Mouse (Mus musculus): ENCODE data around the gene Tubb2b. TPM values are rescaled to one million over a fixed set of nuclear protein-coding genes. Genes with fewer than 3 reads are reported as not detected.

Gene Tubb2b
- polyA plus RNA-seq, 1 experiment from 2014 or later = 1.6 TPM

DNA sequence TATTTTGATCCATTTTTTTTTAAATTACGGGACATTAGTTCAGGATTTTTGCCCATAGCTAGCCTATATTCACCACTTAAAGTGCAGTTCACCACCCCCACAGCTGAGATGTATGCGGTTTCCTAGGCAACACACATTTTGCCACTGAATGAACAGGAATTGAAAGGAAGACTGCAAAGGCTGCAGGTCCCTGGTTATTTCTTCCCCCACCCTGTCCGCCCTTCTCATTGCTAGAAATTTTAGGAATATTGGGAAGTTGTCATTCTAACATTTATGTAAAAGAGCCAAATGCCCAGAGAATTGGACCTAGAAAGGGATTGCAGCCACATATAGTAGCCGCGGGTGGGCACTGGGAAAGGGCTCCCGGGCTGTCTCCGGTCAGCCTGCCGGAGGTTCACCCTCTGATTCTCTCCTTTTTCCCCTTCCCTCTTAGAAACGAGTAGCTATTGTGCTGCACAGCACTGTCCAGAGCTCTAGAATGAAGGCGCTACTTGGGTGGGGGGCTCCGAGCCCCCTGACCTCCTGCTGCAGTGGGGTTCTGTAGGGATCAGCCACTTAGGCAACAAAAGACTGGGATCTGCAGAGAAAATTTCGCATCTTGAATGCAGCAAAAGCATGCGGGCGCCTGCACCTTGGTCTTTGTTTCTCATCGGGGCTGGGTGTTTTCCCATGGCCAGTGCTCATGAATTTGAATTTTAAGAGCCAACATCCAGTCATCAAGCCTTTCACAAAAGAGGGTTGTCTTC, 3.2 kb upstream of the Tubb2b start:
- Histone ChIP-seq H3K27me3 (replicated peaks) (peaks cover 95% of the 10 kb centered on the region), H3K9ac (no peak overlapping the region), H3K9me3 (replicated peaks) (no peaks in the 10 kb centered on the region), H3K36me3 (no peaks in the 10 kb centered on the region), H3K27ac (no peak overlapping the region), H3K4me3 (no peak overlapping the region), H3K4me1 (peaks cover 31% of the 10 kb centered on the region), H3K4me2 (no peak overlapping the region)
- ATAC-seq = no peak
- WGBS (ENCODE audit: insufficient replicate concordance) = 17% methylated on average over 15 of the region's 15 CpGs

DNA sequence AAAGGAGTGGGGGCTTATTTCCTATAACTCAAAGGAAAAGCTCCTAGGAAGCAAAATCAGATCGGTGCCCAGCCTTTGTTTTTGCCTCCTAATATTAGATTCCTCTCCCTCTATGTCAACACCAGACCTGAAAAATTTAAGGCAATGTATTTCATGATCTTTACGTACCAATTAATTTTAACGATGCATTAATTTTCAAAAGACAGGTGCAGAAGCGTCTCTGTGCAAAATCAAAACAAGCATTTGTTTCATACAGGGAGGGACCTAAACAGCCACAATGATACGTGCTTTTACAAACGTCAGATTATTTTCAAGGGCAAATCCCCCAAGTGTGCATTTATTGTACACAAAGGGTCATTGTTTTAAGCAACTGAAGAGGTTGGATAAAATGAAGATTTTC, 2.6 kb upstream of the Tubb2b start:
- WGBS (ENCODE audit: insufficient replicate concordance) = 32% methylated on average over 6 of the region's 6 CpGs
- Histone ChIP-seq H3K9ac (no peak overlapping the region), H3K4me1 (peaks cover 31% of the 10 kb centered on the region), H3K27ac (no peak overlapping the region), H3K27me3 (replicated peaks) (peaks cover 92% of the 10 kb centered on the region), H3K4me2 (no peak overlapping the region), H3K9me3 (replicated peaks) (no peaks in the 10 kb centered on the region), H3K4me3 (no peak overlapping the region), H3K36me3 (no peaks in the 10 kb centered on the region)
- ATAC-seq = no peak

DNA sequence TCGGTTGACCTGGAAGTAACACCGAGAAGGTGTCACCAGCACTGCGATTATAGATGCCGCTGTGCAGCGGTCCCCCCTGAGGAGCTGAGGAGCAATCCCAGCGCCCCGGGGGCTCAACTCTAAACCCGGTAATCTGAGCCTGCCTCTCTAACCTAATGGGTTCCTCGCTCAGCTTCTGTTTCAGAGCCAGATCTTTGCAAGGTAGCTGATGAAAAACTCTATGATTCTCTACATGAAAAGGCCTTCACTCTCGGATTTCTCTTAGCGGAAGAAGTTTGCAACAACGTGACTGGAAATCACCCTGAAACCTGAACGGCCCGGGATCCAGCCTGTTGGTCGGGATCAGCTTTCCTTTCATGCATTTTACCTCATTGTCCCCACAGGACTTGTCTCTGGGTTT, 2.0 kb upstream of the Tubb2b start:
- Histone ChIP-seq H3K4me1 (peaks cover 31% of the 10 kb centered on the region), H3K27ac (no peak overlapping the region), H3K9me3 (replicated peaks) (no peaks in the 10 kb centered on the region), H3K4me3 (no peak overlapping the region; the same call in 1 of the 2 replicates), H3K27me3 (replicated peaks) (peaks cover 88% of the 10 kb centered on the region), H3K4me2 (peak overlapping the region; percentile 76; the same call in 1 of the 2 replicates), H3K9ac (no peak overlapping the region), H3K36me3 (no peaks in the 10 kb centered on the region)
- 2% methylated on average over 15 of the region's 15 CpGs for WGBS (ENCODE audit: insufficient replicate concordance)
- no peak for ATAC-seq

DNA sequence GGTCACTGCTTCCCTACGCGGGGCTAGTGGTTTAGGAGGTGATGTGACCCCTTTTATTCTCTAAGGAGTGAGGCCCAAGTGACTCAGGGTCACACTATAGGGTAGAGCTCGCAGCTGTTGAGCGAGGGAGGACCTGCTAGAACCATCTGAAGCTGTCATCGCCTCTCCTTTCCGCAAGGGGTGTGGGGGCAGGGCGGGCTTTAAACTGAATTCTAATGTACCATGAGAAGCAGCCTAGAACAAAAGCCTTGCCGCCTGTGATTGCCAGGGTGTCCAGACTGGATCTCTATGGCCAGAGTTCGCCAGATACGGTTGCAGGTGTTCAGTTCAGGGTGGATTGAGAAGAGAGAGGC, 1.4 kb upstream of the Tubb2b start:
- H3K36me3 ChIP-seq = no peaks in the 10 kb centered on the region
- H3K27me3 ChIP-seq (replicated peaks) = peaks cover 82% of the 10 kb centered on the region
- H3K4me2 ChIP-seq = peak overlapping the region; percentile 76
- WGBS (ENCODE audit: insufficient replicate concordance) = 3% methylated on average over 10 of the region's 10 CpGs
- no peak overlapping the region for H3K9ac ChIP-seq
- no peak for ATAC-seq
- no peaks in the 10 kb centered on the region for H3K9me3 ChIP-seq (replicated peaks)
- peaks cover 31% of the 10 kb centered on the region for H3K4me1 ChIP-seq
- H3K27ac ChIP-seq = no peak overlapping the region
- peak overlapping the region; percentile 56 for H3K4me3 ChIP-seq

DNA sequence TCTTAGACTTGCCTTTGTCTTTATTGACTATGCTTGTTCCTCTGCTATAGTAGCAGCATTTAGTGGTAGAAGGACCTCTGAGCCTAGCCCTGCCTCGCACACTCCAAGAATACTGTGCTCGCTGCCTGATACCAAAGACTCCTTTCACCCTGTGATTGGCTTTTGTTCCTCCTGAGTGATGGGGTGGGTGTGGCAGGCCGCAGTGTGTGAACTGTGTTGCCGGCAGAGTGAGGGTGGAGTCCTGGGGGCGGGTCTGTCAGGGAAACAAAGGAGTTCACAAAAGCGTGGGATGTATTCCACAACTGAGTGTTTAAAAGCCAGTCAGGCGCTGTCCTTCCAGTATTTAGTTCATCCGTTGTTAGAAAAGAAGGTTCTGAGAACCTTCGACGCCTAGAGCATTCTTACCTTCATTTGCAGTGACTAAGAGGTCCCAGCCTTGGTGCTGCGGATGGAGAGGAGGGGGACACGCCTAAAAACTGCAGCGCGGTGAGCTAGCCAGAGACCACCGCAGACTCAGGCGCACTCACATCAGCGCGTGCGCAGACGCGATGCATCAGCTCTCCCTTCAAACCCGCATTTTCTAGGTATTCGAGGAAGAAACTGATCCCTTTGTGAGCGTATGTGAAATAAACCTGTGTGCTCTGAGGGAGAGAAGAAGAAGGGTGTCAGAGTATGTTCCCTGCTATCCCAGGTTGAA, 893 bp upstream of the Tubb2b start:
- Histone ChIP-seq H3K27ac (no peak overlapping the region), H3K9ac (no peak overlapping the region), H3K4me2 (peak overlapping the region; percentile 76), H3K9me3 (replicated peaks) (no peaks in the 10 kb centered on the region), H3K4me1 (peaks cover 31% of the 10 kb centered on the region), H3K27me3 (replicated peaks) (peaks cover 80% of the 10 kb centered on the region), H3K36me3 (no peaks in the 10 kb centered on the region), H3K4me3 (peak overlapping the region; percentile 56)
- 1% methylated on average over 24 of the region's 24 CpGs for WGBS (ENCODE audit: insufficient replicate concordance)
- ATAC-seq = no peak

DNA sequence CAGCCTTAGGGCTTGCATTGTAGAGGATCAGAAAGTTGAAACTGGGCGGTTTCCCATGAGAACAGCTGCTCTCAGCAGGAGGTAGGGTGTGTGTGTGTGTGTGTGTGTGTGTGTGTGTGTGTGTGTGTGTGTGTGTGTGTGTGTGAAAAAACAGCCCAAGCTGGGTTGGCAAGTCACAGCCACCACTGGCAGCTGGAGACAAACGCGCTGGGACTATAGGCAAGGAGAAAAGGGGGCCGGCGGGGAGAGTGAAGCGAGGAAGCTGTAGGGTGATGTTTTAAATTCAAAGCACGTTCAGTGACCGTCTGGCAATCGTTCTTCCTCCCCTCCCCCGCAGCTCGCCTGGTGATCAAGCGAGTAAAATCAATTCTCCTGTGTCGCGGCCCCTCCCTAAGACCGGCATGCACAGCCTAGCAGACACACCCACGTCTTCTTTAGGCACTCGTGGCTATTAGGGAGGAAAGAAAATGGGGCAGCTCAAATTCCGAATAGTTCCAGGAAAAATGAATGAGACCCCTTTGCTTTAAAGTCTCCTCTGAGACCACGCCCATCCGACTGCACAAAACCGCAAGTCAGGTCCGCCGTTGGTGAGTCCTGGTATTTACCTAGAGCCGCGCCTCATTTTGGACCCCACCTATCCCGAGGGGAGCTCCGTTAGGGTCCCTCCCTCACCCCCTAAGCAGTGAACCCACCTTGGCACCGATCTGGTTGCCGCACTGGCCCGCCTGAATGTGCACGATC, 611 bp downstream of the Tubb2b start:
- 2% methylated on average over 31 of the region's 31 CpGs for WGBS (ENCODE audit: insufficient replicate concordance)
- Histone ChIP-seq H3K27ac (no peak overlapping the region), H3K4me3 (peak overlapping the region; percentile 56), H3K4me1 (peaks cover 31% of the 10 kb centered on the region), H3K9ac (peak overlapping the region; percentile 44; the same call in 1 of the 2 replicates), H3K27me3 (replicated peaks) (peaks cover 72% of the 10 kb centered on the region), H3K36me3 (no peaks in the 10 kb centered on the region), H3K4me2 (peak overlapping the region; percentile 76), H3K9me3 (replicated peaks) (no peaks in the 10 kb centered on the region)
- ATAC-seq = no peak

DNA sequence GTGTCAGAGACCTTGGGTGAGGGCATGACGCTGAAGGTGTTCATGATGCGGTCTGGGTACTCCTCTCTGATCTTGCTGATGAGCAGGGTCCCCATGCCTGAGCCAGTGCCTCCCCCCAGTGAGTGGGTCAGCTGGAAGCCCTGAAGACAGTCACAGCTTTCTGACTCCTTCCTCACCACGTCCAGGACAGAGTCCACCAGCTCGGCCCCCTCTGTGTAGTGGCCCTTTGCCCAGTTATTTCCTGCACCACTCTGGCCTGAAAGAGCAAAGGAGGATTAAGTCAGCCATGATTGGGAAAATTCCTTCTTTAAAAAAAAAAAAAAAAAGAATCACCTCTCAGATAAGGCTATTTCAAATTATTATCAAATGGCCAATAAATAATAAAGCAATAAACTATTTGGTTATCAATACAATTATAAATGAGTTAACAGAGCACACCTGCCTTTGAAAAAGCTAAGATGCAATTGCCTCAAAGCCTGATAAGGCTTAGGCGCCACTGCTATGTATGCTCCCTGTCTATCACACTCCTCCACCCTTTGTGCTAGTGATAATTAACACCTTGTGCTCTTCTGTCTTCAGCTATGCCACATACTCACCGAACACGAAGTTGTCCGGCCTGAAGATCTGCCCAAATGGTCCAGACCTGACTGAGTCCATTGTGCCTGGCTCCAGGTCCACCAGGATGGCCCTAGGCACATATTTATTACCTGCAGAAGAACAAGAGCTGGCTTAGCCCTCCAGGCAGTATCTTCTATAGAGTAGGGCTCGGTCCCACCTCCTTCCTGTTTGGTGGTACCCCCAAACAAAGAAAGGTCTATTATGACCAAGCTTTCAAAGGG, 1.8 kb downstream of the Tubb2b start:
- no peak overlapping the region for H3K4me3 ChIP-seq

DNA sequence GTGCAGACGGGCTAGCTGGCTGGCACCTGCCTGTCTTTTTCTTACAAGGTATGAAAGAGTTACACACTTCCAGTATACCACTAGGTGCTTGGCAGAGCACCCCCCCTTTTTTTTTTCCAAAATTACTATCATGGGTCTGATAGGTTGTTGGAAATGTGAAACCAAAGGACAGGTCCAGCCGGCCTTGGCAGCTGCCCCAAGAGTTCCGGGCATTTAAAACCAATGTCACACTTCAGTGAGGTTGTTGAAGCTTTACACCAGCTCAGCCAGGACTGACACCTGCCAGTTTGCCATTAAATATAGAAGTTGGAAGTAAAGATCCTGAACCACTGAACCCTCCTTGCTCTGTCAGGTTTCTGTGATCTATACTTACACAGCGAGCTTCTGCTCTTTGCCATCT, 4.6 kb downstream of the Tubb2b start:
- 74% methylated on average over 4 of the region's 4 CpGs for WGBS (ENCODE audit: insufficient replicate concordance)
- no peak overlapping the region for H3K9ac ChIP-seq

More for the DNA sequence above, 1.8 kb downstream of the Tubb2b start:
- Histone ChIP-seq H3K9ac (no peak overlapping the region), H3K27me3 (replicated peaks) (peaks cover 61% of the 10 kb centered on the region), H3K4me2 (no peak overlapping the region), H3K9me3 (replicated peaks) (no peaks in the 10 kb centered on the region), H3K36me3 (no peaks in the 10 kb centered on the region), H3K27ac (no peak overlapping the region), H3K4me1 (peaks cover 31% of the 10 kb centered on the region)
- WGBS (ENCODE audit: insufficient replicate concordance) = 60% methylated on average over 9 of the region's 9 CpGs
- ATAC-seq = no peak; the same call in 1 of the 2 replicates

DNA sequence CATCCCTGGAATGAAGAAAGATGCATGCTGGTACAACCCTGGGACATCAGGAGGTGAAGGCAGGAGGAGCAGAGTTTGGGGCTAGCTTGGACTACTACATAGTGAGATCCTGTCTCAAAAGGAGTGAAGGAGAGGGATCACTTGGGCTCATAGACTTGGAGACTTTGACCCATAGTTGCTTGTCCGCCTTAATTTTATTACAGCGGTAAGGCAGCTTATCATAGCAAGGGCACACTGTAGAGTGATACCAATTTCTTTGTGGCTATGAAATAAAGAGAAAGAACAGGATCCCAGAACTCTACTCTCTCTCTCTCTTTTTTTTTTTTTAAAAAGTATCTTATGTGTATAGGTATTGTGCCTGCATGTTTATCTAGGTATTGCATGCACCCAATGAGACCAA, 9.7 kb downstream of the Tubb2b start:
- 85% methylated on average over 2 of the region's 2 CpGs for WGBS (ENCODE audit: insufficient replicate concordance)
- Histone ChIP-seq H3K4me2 (no peak overlapping the region), H3K27ac (no peak overlapping the region), H3K9me3 (replicated peaks) (no peaks in the 10 kb centered on the region), H3K27me3 (replicated peaks) (peaks cover 8% of the 10 kb centered on the region; the same call in 1 of the 2 replicates), H3K9ac (no peak overlapping the region), H3K4me1 (peaks cover 36% of the 10 kb centered on the region), H3K36me3 (no peaks in the 10 kb centered on the region), H3K4me3 (no peak overlapping the region)
- ATAC-seq = no peak

More for the DNA sequence above, 4.6 kb downstream of the Tubb2b start:
- H3K4me3 ChIP-seq = no peak overlapping the region
- H3K27ac ChIP-seq = no peak overlapping the region
- peaks cover 16% of the 10 kb centered on the region for H3K4me1 ChIP-seq
- H3K4me2 ChIP-seq = no peak overlapping the region
- no peak for ATAC-seq
- H3K9me3 ChIP-seq (replicated peaks) = no peaks in the 10 kb centered on the region
- peaks cover 33% of the 10 kb centered on the region for H3K27me3 ChIP-seq (replicated peaks)
- no peaks in the 10 kb centered on the region for H3K36me3 ChIP-seq

DNA sequence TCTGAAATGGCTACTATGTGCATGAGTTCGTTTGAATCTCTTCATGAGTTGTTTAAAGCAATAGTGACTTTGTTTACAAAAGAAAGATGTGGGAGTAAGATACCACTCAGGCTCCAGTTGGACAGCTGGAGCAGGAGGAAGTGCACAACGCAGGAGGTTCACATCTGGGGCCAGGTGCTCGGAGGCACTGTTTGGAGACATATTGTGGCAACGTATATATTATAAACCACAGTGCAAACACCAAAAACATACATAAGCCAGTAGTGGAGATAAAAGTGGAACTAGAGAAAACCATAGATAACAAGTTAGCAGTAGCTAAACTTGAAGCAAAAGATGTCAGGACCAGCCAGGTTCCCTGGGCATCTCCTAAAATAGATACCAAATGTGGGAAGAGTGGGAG, 10.9 kb downstream of the Tubb2b start:
- H3K4me3 ChIP-seq = no peak overlapping the region
- no peak for ATAC-seq
- H3K4me2 ChIP-seq = no peak overlapping the region
- WGBS (ENCODE audit: insufficient replicate concordance) = 23% methylated on average over 4 of the region's 4 CpGs
- H3K4me1 ChIP-seq = peaks cover 45% of the 10 kb centered on the region
- no peak overlapping the region for H3K9ac ChIP-seq
- H3K27me3 ChIP-seq (replicated peaks) = no peaks in the 10 kb centered on the region
- no peaks in the 10 kb centered on the region for H3K9me3 ChIP-seq (replicated peaks)
- H3K36me3 ChIP-seq = no peaks in the 10 kb centered on the region
- no peak overlapping the region for H3K27ac ChIP-seq

DNA sequence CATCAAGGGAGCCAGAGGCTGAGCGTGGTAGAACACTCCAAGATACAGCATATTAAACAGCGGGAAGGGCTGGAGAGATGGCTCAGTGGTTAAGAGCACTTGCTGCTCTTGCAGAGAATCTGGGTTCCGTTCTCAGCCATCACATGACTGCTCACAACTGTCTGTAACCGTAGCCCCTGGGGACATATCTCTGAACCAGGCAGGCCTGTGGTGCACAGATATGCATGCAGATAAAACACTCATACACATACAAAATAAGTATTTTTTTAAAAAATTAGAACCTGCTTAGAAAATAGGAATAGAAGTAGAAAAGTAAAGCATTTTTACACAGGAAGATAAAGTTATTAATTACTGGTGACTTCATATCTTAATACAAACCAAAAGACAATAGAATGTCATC, 11.4 kb downstream of the Tubb2b start:
- no peaks in the 10 kb centered on the region for H3K27me3 ChIP-seq (replicated peaks)
- H3K4me1 ChIP-seq = peaks cover 46% of the 10 kb centered on the region
- no peaks in the 10 kb centered on the region for H3K36me3 ChIP-seq
- H3K27ac ChIP-seq = no peak overlapping the region
- 13% methylated on average over 4 of the region's 4 CpGs for WGBS (ENCODE audit: insufficient replicate concordance)
- no peak overlapping the region for H3K9ac ChIP-seq
- peak overlapping the region; percentile 29 for H3K4me2 ChIP-seq
- no peaks in the 10 kb centered on the region for H3K9me3 ChIP-seq (replicated peaks)
- no peak overlapping the region for H3K4me3 ChIP-seq
- ATAC-seq = peak; percentile 82
